Mouse (Mus musculus) layer of hippocampus, adult 8-10 months (tissue): ENCODE results near the gene Olig2. TPM values are rescaled to one million over a fixed set of nuclear protein-coding genes. Genes with fewer than 3 reads are reported as not detected.
A peak's percentile ranks its signal among the peaks of the same experiment; 100 is the strongest.

Experiments used
- DNase-seq, 2 experiments: peaks; one replicate each; pipeline ENCODE4 v3.0.0; 2022; ENCODE audit warnings: low spot score in 2 of 2
- total RNA-seq, 4 experiments: library from RNA; stranded (reverse); gene quantifications; 2 replicates each; pipeline ENCODE4 v1.2.4; 2022

Olig2 gene
- total RNA-seq, 4 experiments from 2014 or later: 21.9 to 27.2 (median 24.1) TPM

- peak; percentile 74 to 81 for DNase-seq
Measured at GRCm38 (mm10) chr16:91269468-91270211, 44.4 kb downstream of the Olig2 start, which contains the start of gene Olig1. TSS of gene Olig1 (plus strand) at chr16:91269772.

GRCm38 (mm10) chr16:91270212-91270971, 45.1 kb downstream of the Olig2 start:
- DNase-seq: peak; percentile 30 to 35

- no peak for DNase-seq
Measured at GRCm38 (mm10) chr16:91270982-91271549, 45.8 kb downstream of the Olig2 start.

- peak in 1 of 2 experiments; percentile 33 for DNase-seq
Measured at GRCm38 (mm10) chr16:91271634-91272033, 46.4 kb downstream of the Olig2 start.

Other genes starting within 250 kb of the Olig2 start
- gene Synj1, start 214.1 kb upstream of the Olig2 start, total RNA-seq: 100 to 1,000 TPM; 396 to 439 (median 423) TPM
- 10 to 100 TPM; 57.5 to 84.8 (median 69.6) TPM for gene Paxbp1, start 180.9 kb upstream of the Olig2 start, total RNA-seq
- gene 4932438H23Rik, start 130.3 kb upstream of the Olig2 start, total RNA-seq: 1 to 10 TPM; 1.1 to 2.8 (median 2.1) TPM
- 100 to 1,000 TPM in 1 of 4 experiments, 10 to 100 TPM in 3; 86.9 to 110 (median 89.6) TPM for gene Olig1, start 44.3 kb downstream of the Olig2 start, total RNA-seq
- 10 to 100 TPM; 21.3 to 48.8 (median 34.5) TPM for gene Ifnar2, start 147.3 kb downstream of the Olig2 start, total RNA-seq
- gene Gm21970, start 166.3 kb downstream of the Olig2 start, total RNA-seq: under 1 TPM in 1 of 4 experiments, not detected in 3; 0.72 TPM
- 10 to 100 TPM in 3 of 4 experiments, 1 to 10 TPM in 1; 9.6 to 18.3 (median 14.3) TPM for gene Il10rb, start 180.7 kb downstream of the Olig2 start, total RNA-seq